Mouse (Mus musculus) bone marrow macrophage, adult 2 months (primary cell): ENCODE data around the gene Zfp386.

Experiments
- CTCF ChIP-seq: IDR thresholded peaks from 2 replicates; pipeline ENCODE4 v1.5.1; 2012; ENCODE audit warnings: low read depth, mild to moderate bottlenecking, low read length, moderate library complexity
- POLR2A ChIP-seq: IDR thresholded peaks from 2 replicates; pipeline ENCODE4 v1.6.1; 2012; ENCODE audit warnings: mild to moderate bottlenecking, low read depth, low read length, borderline replicate concordance

GRCm38 (mm10) chr12:116047440-116048377 lies at the start of gene Zfp386:
- no peak for TF ChIP-seq CTCF
- no peak for TF ChIP-seq POLR2A
